Mouse (Mus musculus) forebrain, embryonic 15.5 days (tissue): ENCODE data around the gene Egln1. TPM values are rescaled to one million over a fixed set of nuclear protein-coding genes. Genes with fewer than 3 reads are reported as not detected.
A peak's percentile ranks its signal among the peaks of the same experiment; 100 is the strongest.

Experiments used
- ATAC-seq: fragments of 200-750 bp; cut with Nextera tagmentation; replicated peaks from 2 replicates; pipeline ENCODE4 v1.8.0; 2017; ENCODE audit warnings: mild to moderate bottlenecking, moderate TSS enrichment, moderate library complexity
- H3K27ac ChIP-seq: fragments of 300-500 bp; sonication (generic); replicated peaks from 2 replicates; pipeline ENCODE4 v1.5.1; 2015; ENCODE audit warnings: mild to moderate bottlenecking, inconsistent platforms
- H3K27me3 ChIP-seq: fragments of 300-500 bp; sonication (generic); 2 replicates; pipeline ENCODE4 v1.6.1; 2015; ENCODE audit warnings: inconsistent platforms
- H3K36me3 ChIP-seq: fragments of 300-500 bp; sonication (generic); 2 replicates; pipeline ENCODE4 v1.6.1; 2015; ENCODE audit warnings: mild to moderate bottlenecking, inconsistent platforms
- H3K4me1 ChIP-seq: fragments of 300-500 bp; sonication (generic); 2 replicates; pipeline ENCODE4 v1.6.1; 2015; ENCODE audit warnings: inconsistent platforms
- H3K4me2 ChIP-seq: fragments of 300-500 bp; sonication (generic); replicated peaks from 2 replicates; pipeline ENCODE4 v1.6.1; 2015; ENCODE audit warnings: mild to moderate bottlenecking, inconsistent platforms
- H3K4me3 ChIP-seq: fragments of 300-500 bp; sonication (generic); 2 replicates; pipeline ENCODE4 v1.5.1; 2015; ENCODE audit warnings: mild to moderate bottlenecking, inconsistent platforms
- H3K9ac ChIP-seq: fragments of 300-500 bp; sonication (generic); replicated peaks from 2 replicates; pipeline ENCODE4 v1.6.1; 2015; ENCODE audit warnings: mild to moderate bottlenecking, inconsistent platforms
- H3K9me3 ChIP-seq: fragments of 300-500 bp; sonication (generic); 2 replicates; pipeline ENCODE4 v1.6.1; 2016; ENCODE audit warnings: inconsistent platforms
- WGBS: fragments of 180-500 bp; shearing (Covaris S2); methylation state at CpG from one replicate; pipeline ENCODE4 v1.1.7; 2015; ENCODE audit warnings: mixed read lengths; 5-methylcytosine and 5-hydroxymethylcytosine counted together
- polyA plus RNA-seq: library from polyadenylated mRNA; unstranded; fragments of >200 nt; fragmentation: Nextera tagmentation; extraction: Ambion mirVana; gene quantifications from 2 replicates; pipeline ENCODE4 v1.2.1, GENCODE M21; 2015

Gene Egln1
- polyA plus RNA-seq, 1 experiment from 2014 or later = 20.9 TPM

DNA sequence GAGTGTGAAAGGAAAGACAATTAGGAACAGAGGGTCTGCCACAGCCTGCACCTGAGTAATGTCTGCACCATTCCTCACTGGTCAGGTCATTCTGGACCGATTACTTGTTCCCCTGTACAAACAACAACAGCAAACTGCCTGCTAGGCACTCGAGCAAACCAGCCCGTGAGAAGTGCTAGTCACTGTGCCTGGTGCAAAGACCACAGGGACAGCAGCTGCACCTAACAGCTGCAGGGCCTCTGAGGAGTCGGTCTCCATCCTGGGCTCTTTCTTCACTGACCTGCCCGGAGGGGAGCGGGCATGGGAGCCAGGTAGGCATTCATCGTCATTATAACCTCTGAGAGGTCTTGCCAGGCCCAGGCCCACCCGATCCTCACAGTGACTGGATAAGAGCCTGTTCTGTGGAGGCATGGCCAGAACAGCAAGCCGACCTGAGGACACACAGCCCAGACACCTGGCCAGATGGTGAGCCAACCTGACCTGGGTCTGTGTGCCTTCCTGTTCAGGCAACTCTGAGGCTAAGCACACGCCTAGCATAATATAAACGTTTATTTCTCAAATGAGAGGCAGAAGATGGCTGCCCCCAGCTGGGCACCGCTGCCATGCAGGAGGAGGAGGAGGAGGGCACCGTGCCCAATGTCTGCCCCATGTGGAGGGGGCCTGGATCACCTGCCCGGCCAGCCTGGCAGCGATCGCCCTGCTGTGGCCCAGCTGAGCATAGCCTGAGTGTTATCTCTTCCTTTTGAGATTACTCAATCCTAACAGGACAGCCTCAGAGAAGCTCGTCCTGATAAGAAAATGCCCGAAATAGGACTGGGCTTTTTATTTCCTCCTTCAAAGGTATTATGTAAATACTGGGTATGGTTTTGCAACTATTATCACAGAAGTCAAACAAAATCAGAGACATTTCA is 27.5 kb downstream of the Egln1 start:
- 83% methylated on average over 18 of the region's 18 CpGs for WGBS
- ATAC-seq = no peak
- no peaks in the 10 kb centered on the region for H3K9me3 ChIP-seq

DNA sequence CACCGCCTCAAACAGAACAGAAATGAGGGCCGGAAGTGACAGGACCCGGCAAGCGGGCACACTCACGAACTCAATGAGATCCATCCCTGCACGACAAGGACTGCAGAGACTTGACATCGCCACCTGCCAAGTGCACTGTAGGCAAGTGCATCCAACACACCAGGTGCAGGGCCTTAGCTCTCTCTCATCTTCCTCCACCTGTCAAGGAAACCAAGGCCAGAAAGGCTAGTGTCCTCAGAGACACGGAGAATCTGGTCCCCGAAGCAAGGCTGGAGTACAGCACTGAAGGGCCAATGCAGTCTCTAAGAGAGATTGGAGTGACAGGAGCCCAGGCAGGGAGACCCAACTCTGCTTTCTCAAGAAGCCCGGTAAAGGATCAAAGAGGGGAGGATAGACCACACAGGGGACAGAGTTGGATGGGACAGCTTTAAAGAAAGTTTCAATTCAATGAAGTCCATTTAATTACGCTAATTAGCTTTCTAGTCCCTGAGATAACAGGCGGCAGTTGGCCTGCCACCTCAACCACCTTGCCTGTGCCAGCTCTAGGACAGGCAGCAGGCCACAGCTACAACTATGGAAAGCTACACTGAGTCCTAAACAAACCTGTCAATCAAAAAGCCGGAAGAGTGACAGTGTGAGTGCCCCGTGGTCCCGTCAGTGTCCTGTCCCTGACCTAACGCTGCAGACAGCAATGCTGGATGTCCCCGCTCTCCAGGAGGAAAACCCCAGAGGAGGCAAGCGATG is 31.2 kb downstream of the Egln1 start:
- Histone ChIP-seq H3K27me3 (no peaks in the 10 kb centered on the region), H3K36me3 (peaks cover 27% of the 10 kb centered on the region), H3K4me1 (peaks cover 16% of the 10 kb centered on the region), H3K9ac (no peak overlapping the region), H3K4me2 (no peak overlapping the region), H3K4me3 (no peak overlapping the region), H3K27ac (no peak overlapping the region), H3K9me3 (no peaks in the 10 kb centered on the region)
- ATAC-seq = no peak
- 73% methylated on average over 18 of the region's 18 CpGs for WGBS

More for the DNA sequence above, 27.5 kb downstream of the Egln1 start:
- Histone ChIP-seq H3K4me1 (peaks cover 16% of the 10 kb centered on the region), H3K27ac (no peak overlapping the region), H3K27me3 (no peaks in the 10 kb centered on the region), H3K4me3 (no peak overlapping the region), H3K4me2 (no peak overlapping the region), H3K9ac (no peak overlapping the region), H3K36me3 (no peaks in the 10 kb centered on the region)

DNA sequence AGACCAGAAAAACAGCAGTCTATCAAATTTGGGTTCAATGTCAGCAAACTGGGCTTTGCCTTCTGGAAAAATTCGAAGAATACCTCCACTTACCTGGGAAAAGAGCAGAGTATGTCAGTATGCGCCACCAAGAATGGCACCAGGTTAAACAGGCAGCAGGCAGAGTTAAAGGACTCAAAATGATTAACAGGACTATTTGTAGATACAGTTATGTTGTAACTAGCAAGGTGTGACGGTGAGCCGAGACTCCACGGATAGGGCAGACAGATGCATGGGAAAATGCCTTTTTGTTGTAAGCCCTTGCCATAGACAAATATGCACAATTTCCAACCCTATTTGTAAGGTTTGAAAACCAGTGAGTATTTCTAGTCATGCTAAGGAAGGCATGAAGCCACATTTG is 35.1 kb downstream of the Egln1 start:
- 96% methylated on average over 5 of the region's 5 CpGs for WGBS
- H3K9ac ChIP-seq = no peak overlapping the region
- peaks cover 50% of the 10 kb centered on the region for H3K36me3 ChIP-seq

GRCm38 (mm10) chr8:124911938-124912872 is 36.9 kb downstream of the Egln1 start:
- H3K36me3 ChIP-seq = peaks cover 61% of the 10 kb centered on the region
- 84% methylated on average over 17 of the region's 17 CpGs for WGBS
- no peak overlapping the region for H3K4me3 ChIP-seq
- H3K4me2 ChIP-seq = no peak overlapping the region
- H3K4me1 ChIP-seq = no peaks in the 10 kb centered on the region
- no peak for ATAC-seq
- no peak overlapping the region for H3K9ac ChIP-seq
- no peaks in the 10 kb centered on the region for H3K27me3 ChIP-seq
- no peak overlapping the region for H3K27ac ChIP-seq
- H3K9me3 ChIP-seq = no peaks in the 10 kb centered on the region

More for the DNA sequence above, 35.1 kb downstream of the Egln1 start:
- H3K4me1 ChIP-seq = peaks cover 10% of the 10 kb centered on the region
- H3K27ac ChIP-seq = no peak overlapping the region
- H3K9me3 ChIP-seq = no peaks in the 10 kb centered on the region
- H3K27me3 ChIP-seq = no peaks in the 10 kb centered on the region
- ATAC-seq = no peak
- no peak overlapping the region for H3K4me3 ChIP-seq
- H3K4me2 ChIP-seq = no peak overlapping the region

- WGBS = 86% methylated on average over 10 of the region's 10 CpGs
Measured at GRCm38 (mm10) chr8:124910349-124910748, 38.8 kb downstream of the Egln1 start.

GRCm38 (mm10) chr8:124909936-124910335 is 39.2 kb downstream of the Egln1 start:
- no peak overlapping the region for H3K9ac ChIP-seq
- no peak for ATAC-seq
- no peaks in the 10 kb centered on the region for H3K27me3 ChIP-seq
- H3K4me1 ChIP-seq = no peaks in the 10 kb centered on the region
- H3K4me3 ChIP-seq = no peak overlapping the region
- no peak overlapping the region for H3K27ac ChIP-seq
- H3K36me3 ChIP-seq = peaks cover 68% of the 10 kb centered on the region
- H3K4me2 ChIP-seq = no peak overlapping the region
- H3K9me3 ChIP-seq = no peaks in the 10 kb centered on the region
- WGBS = 95% methylated on average over 16 of the region's 16 CpGs

More at GRCm38 (mm10) chr8:124910349-124910748, 38.8 kb downstream of the Egln1 start:
- no peak for ATAC-seq
- Histone ChIP-seq H3K9me3 (no peaks in the 10 kb centered on the region), H3K4me3 (no peak overlapping the region), H3K9ac (no peak overlapping the region), H3K27ac (no peak overlapping the region), H3K4me1 (no peaks in the 10 kb centered on the region), H3K27me3 (no peaks in the 10 kb centered on the region), H3K4me2 (no peak overlapping the region), H3K36me3 (peaks cover 72% of the 10 kb centered on the region)

DNA sequence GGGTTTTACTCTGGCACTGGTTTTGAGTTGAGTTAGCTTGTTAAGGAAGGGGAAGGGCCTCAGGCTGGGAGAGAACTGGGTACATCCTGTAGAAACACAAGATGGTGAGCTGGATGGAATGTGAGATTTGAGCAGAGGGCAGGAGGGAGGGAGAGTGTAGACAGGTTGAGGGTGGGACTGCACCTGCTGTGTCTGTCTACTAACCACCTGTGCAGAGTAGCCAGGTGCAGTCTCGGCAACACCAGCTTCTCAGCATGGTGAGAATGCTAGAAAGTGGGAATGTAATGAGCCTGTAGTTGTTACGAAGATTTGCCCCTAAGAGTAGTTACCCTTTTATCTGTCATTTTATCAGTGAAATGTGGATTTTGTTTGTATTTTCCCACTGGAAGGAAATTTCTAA is 43.6 kb downstream of the Egln1 start:
- H3K4me2 ChIP-seq = no peak overlapping the region
- H3K4me1 ChIP-seq = no peaks in the 10 kb centered on the region
- H3K27ac ChIP-seq = no peak overlapping the region
- no peaks in the 10 kb centered on the region for H3K27me3 ChIP-seq
- no peak for ATAC-seq
- H3K9ac ChIP-seq = no peak overlapping the region
- H3K4me3 ChIP-seq = no peak overlapping the region
- peaks cover 73% of the 10 kb centered on the region for H3K36me3 ChIP-seq
- no peaks in the 10 kb centered on the region for H3K9me3 ChIP-seq
- 90% methylated on average over 2 of the region's 2 CpGs for WGBS

DNA sequence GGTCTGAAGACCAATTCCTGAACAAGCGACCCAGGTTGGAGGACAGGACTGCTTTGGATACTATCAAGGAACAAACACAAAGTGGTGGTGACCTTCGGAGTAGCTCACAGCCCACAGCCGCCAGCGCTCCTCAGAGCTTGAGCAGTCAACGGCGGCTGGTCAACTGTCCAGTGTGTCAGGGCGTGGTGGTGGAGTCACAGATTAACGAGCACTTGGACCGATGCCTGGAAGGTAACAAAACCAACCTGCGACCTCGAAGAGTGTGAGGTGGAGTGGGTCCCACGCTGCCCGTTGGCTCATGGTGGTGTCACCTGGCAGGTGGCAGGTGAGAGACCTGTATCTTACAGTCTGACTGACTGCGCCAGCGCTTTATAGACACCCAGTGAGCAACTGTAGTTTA is 45.9 kb downstream of the Egln1 start:
- WGBS = 92% methylated on average over 15 of the region's 15 CpGs
- no peak overlapping the region for H3K27ac ChIP-seq
- ATAC-seq = no peak
- no peaks in the 10 kb centered on the region for H3K27me3 ChIP-seq
- no peak overlapping the region for H3K4me3 ChIP-seq
- peaks cover 14% of the 10 kb centered on the region for H3K4me1 ChIP-seq
- H3K4me2 ChIP-seq = no peak overlapping the region
- H3K9me3 ChIP-seq = no peaks in the 10 kb centered on the region
- H3K36me3 ChIP-seq = peaks cover 70% of the 10 kb centered on the region
- no peak overlapping the region for H3K9ac ChIP-seq

GRCm38 (mm10) chr8:124898251-124898905 is 50.7 kb downstream of the Egln1 start:
- Histone ChIP-seq H3K9me3 (no peaks in the 10 kb centered on the region), H3K4me3 (peak overlapping the region; percentile 76), H3K4me1 (peaks cover 44% of the 10 kb centered on the region), H3K4me2 (peak overlapping the region; percentile 91), H3K27ac (peak overlapping the region; percentile 90), H3K27me3 (no peaks in the 10 kb centered on the region), H3K36me3 (peaks cover 60% of the 10 kb centered on the region), H3K9ac (peak overlapping the region; percentile 85)
- WGBS = 7% methylated on average over 31 of the region's 31 CpGs
- ATAC-seq = peak; percentile 24; the same call in 1 of the 2 replicates

- Histone ChIP-seq H3K9ac (peak within 1 kb of the TSS; percentile 85), H3K4me2 (peak within 1 kb of the TSS; percentile 98), H3K4me3 (peak within 1 kb of the TSS; percentile 76), H3K36me3 (peaks cover 58% of the 10 kb centered on the region), H3K27ac (peak within 1 kb of the TSS; percentile 90), H3K27me3 (no peaks in the 10 kb centered on the region), H3K4me1 (peaks cover 44% of the 10 kb centered on the region), H3K9me3 (no peaks in the 10 kb centered on the region)
- under 1% methylated on average over 114 of the region's 114 CpGs for WGBS
- peak; percentile 94 for ATAC-seq
Measured at GRCm38 (mm10) chr8:124897386-124898250, 51.5 kb downstream of the Egln1 start, which contains the start of the genes Exoc8 and Sprtn. TSS of gene Exoc8 (minus strand) at chr8:124897705. TSS of gene Sprtn (plus strand) at chr8:124897886.
